Mouse (Mus musculus): ENCODE data around the gene Tm9sf1. TPM values are rescaled to one million over a fixed set of nuclear protein-coding genes. Genes with fewer than 3 reads are reported as not detected.
A peak's percentile ranks its signal among the peaks of the same experiment; 100 is the strongest.

Gene Tm9sf1
- total and polyA plus RNA-seq, 3 experiments, result 36.1 to 65.3 (median 51.3) TPM

- peak; percentile 91 for TF ChIP-seq SIN3A (IDR thresholded peaks at IDR 0.05; ENCODE audit: low read length)
These were observed 39.7 kb downstream of the Tm9sf1 start (continued) for GRCm38 (mm10) chr14:55603633-55604576.

- no peak for DNase-seq (ENCODE audit: extremely low read depth)
- Histone ChIP-seq H3K4me3 (replicated peaks in 1 of 3; ENCODE audit: low read depth in 2 of 3, low read length in 2 of 3, poor library complexity in 1 of 3) (peak within 1 kb of the TSS; percentile 54 to 74 (median 58)), H3K27me3 (replicated peaks) (no peaks in the 10 kb centered on the region), H3K9me3 (replicated peaks; ENCODE audit: low read length) (no peaks in the 10 kb centered on the region), H3K27ac (ENCODE audit: insufficient read depth, low read depth) (peak within 1 kb of the TSS; percentile 65), H3K36me3 (replicated peaks in 1 of 2; ENCODE audit: control insufficient read depth in 1 of 2, insufficient read depth in 1 of 2, low read length in 1 of 2) (peaks cover 69 to 78% of the 10 kb centered on the region in 2 experiments), H3K79me2 (replicated peaks; ENCODE audit: control insufficient read depth, extremely low read depth, insufficient read depth, poor library complexity, severe bottlenecking) (no peaks in the 10 kb centered on the region), H3K4me1 (ENCODE audit: control insufficient read depth in 1 of 2, insufficient read depth in 2 of 2) (peaks cover 4 to 36% of the 10 kb centered on the region in 2 experiments; a peak in 3 of 4 replicates), H3K9ac (ENCODE audit: insufficient read depth, low read depth) (peak within 1 kb of the TSS; percentile 31), H3K4me2 (ENCODE audit: insufficient read depth, low read depth, poor library complexity, severe bottlenecking) (peak within 1 kb of the TSS; percentile 67)
- dilution Hi-C loops (cut with MboI; ENCODE audit: extremely low pct_ligation_motif_present, extremely low pct_unique_long_range_greater_than_20kb, low sequenced_read_pairs) (no loop called here), in situ Hi-C loops (cut with MboI; ENCODE audit: low pct_ligation_motif_present, low pct_unique_long_range_greater_than_20kb, low sequenced_read_pairs) (no loop called here)
- TF ChIP-seq MAX (IDR thresholded peaks at IDR 0.05; ENCODE audit: low read length) (no peak), ZMIZ1 (IDR thresholded peaks at IDR 0.05; ENCODE audit: low read depth, low read length) (no peak)
These were observed 40.4 kb downstream of the Tm9sf1 start, which contains the start of gene Irf9 for GRCm38 (mm10) chr14:55603271-55603632. Gene Irf9 (plus strand): TSS chr14:55603571.

- H3K4me2 ChIP-seq (ENCODE audit: insufficient read depth, low read depth, poor library complexity, severe bottlenecking), result no peak overlapping the region
- no peak overlapping the region for H3K27ac ChIP-seq (ENCODE audit: insufficient read depth, low read depth)
- dilution Hi-C loops (cut with MboI; ENCODE audit: extremely low pct_ligation_motif_present, extremely low pct_unique_long_range_greater_than_20kb, low sequenced_read_pairs), result no loop called here
- TF ChIP-seq MYC (IDR thresholded peaks at IDR 0.05; ENCODE audit: low read depth, low read length) (no peak), KAT2A (IDR thresholded peaks at IDR 0.05; ENCODE audit: insufficient replicate concordance, low read length) (no peak), POLR2A (IDR thresholded peaks at IDR 0.05; ENCODE audit: low read depth, low read length) (no peak)
- in situ Hi-C loops (cut with MboI; ENCODE audit: low pct_ligation_motif_present, low pct_unique_long_range_greater_than_20kb, low sequenced_read_pairs), result no loop called here
- no peaks in the 10 kb centered on the region for H3K79me2 ChIP-seq (replicated peaks; ENCODE audit: control insufficient read depth, extremely low read depth, insufficient read depth, poor library complexity, severe bottlenecking)
- H3K4me1 ChIP-seq (ENCODE audit: control insufficient read depth in 1 of 2, insufficient read depth in 2 of 2), result peaks cover 0 to 22% of the 10 kb centered on the region in 2 experiments; a peak in 2 of 4 replicates
- no peaks in the 10 kb centered on the region for H3K27me3 ChIP-seq (replicated peaks)
- H3K4me3 ChIP-seq (replicated peaks in 1 of 3; ENCODE audit: low read depth in 2 of 3, low read length in 2 of 3, poor library complexity in 1 of 3), result no peak overlapping the region
- DNase-seq (ENCODE audit: extremely low read depth), result no peak
- peaks cover 81 to 91% of the 10 kb centered on the region in 2 experiments for H3K36me3 ChIP-seq (replicated peaks in 1 of 2; ENCODE audit: control insufficient read depth in 1 of 2, insufficient read depth in 1 of 2, low read length in 1 of 2)
- H3K9ac ChIP-seq (ENCODE audit: insufficient read depth, low read depth), result no peak overlapping the region
- no peaks in the 10 kb centered on the region for H3K9me3 ChIP-seq (replicated peaks; ENCODE audit: low read length)
These were observed 44.9 kb downstream of the Tm9sf1 start for GRCm38 (mm10) chr14:55598521-55599390.

All from CH12.LX (cell line).